Mouse (Mus musculus) spleen, postnatal 36 days (tissue): Measurements from ENCODE around the gene Nsun2.
"Not testable (repeated sequence)": the region's sequence is repeated elsewhere in the genome, so short reads cannot be mapped to it uniquely, and the experiment has no call there.

ENCODE experiments used
- DNase-seq, 2 experiments: peaks; one replicate each; pipeline ENCODE4 v3.0.0; 2022; ENCODE audit warnings: low spot score in 2 of 2, mixed read lengths in 1 of 2

Nsun2 gene

GRCm38 (mm10) chr13:69635836-69636235, 102.3 kb downstream of the Nsun2 start:
- DNase-seq: not testable (repeated sequence)

- DNase-seq: no peak
These were observed 102.8 kb downstream of the Nsun2 start for GRCm38 (mm10) chr13:69636375-69636774.

GRCm38 (mm10) chr13:69636816-69637215, 103.3 kb downstream of the Nsun2 start:
- DNase-seq: no peak

- DNase-seq: no peak
These were observed 104.1 kb downstream of the Nsun2 start for GRCm38 (mm10) chr13:69637657-69638056.

- no peak for DNase-seq
These were observed 104.6 kb downstream of the Nsun2 start for GRCm38 (mm10) chr13:69638108-69638626.

GRCm38 (mm10) chr13:69639251-69639650, 105.7 kb downstream of the Nsun2 start:
- DNase-seq: no peak

GRCm38 (mm10) chr13:69640126-69640525, 106.6 kb downstream of the Nsun2 start:
- no peak for DNase-seq

GRCm38 (mm10) chr13:69640541-69640940, 107.0 kb downstream of the Nsun2 start:
- DNase-seq: no peak

GRCm38 (mm10) chr13:69641017-69641416, 107.5 kb downstream of the Nsun2 start:
- DNase-seq: no peak

GRCm38 (mm10) chr13:69642656-69643216, 109.2 kb downstream of the Nsun2 start:
- DNase-seq: no peak

- no peak for DNase-seq
These were observed 110.4 kb downstream of the Nsun2 start for GRCm38 (mm10) chr13:69643937-69644336.

- no peak for DNase-seq
These were observed 111.1 kb downstream of the Nsun2 start for GRCm38 (mm10) chr13:69644427-69645166.

GRCm38 (mm10) chr13:69645694-69646423, 112.3 kb downstream of the Nsun2 start:
- DNase-seq: no peak

GRCm38 (mm10) chr13:69646481-69646880, 112.9 kb downstream of the Nsun2 start:
- no peak for DNase-seq

- no peak for DNase-seq
These were observed 121.0 kb downstream of the Nsun2 start for GRCm38 (mm10) chr13:69654508-69654907.

GRCm38 (mm10) chr13:69672121-69672520, 138.6 kb downstream of the Nsun2 start:
- DNase-seq: no peak

GRCm38 (mm10) chr13:69672565-69672964, 139.0 kb downstream of the Nsun2 start:
- DNase-seq: no peak

- no peak for DNase-seq
These were observed 139.8 kb downstream of the Nsun2 start for GRCm38 (mm10) chr13:69673197-69673920.

- DNase-seq: no peak
These were observed 140.5 kb downstream of the Nsun2 start for GRCm38 (mm10) chr13:69673921-69674618.
